Mouse (Mus musculus) heart, adult 18-20 months (tissue): Measurements from ENCODE around the gene Per1. TPM values are rescaled to one million over a fixed set of nuclear protein-coding genes. Genes with fewer than 3 reads are reported as not detected.

ENCODE experiments used
- DNase-seq, 2 experiments: peaks; one replicate each; pipeline ENCODE4 v3.0.0; 2021 to 2022; ENCODE audit warnings: mixed read lengths in 1 of 2
- long read RNA-seq, 2 experiments: library from polyadenylated mRNA; stranded (forward); transcript quantifications; one replicate each; pipeline ENCODE4 v2.0.0; 2021
- total RNA-seq, 2 experiments: library from RNA; stranded (reverse); gene quantifications; 2 replicates each; pipeline ENCODE4 v1.2.3; 2021

The Per1 gene
- total RNA-seq, result 10 to 100 TPM; 38.8 to 48.5 TPM
- long read RNA-seq, experiment 1, partial matches to known transcripts, result 4 of 4 reads
- long read RNA-seq, experiment 1, other reads (novel, unspliced or antisense), result 0 of 4 reads
- long read RNA-seq, experiment 2, partial matches to known transcripts, result 3 of 5 reads
- long read RNA-seq, experiment 2, other reads (novel, unspliced or antisense), result 2 of 5 reads

DNA sequence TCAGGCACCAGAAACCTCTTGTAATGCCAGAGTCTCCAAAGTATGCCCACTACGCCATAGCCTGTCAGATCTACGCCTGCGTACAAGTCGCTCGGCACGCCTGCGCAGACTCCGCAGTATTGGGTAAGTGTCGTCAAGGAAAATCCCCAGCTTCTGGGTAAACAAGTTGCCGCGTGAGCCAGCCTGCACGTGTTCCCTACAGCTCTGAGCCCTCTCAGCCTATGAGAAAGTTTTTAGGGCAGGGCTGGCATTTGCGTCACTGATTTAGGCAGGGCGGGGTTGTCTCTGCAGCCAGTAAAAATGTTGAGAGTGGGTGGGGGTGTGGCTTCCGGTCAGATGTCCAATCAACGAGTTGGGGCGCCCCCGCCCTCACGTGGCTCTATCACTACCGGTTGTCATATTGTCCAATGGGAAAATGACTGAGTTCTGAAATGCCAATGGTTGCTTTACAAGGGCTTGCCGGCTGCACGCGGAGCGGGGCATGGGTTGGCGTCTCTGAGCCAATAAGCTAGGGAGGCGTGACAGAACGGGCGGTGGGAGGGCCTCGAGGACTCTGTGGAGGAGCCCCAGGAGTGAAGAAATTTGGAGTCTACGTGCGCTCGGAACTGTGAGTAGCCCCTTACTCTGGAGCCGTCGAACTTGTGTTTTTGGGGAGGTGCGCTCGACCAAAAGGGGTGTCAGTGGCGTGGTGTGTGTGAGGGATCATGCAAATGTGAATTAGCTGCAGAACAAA is at the start of gene Per1:
Per1 (plus strand) TSS at position 521 of the 733 bp plus-strand sequence.
- peak; percentile 99 to 100 for DNase-seq

DNA sequence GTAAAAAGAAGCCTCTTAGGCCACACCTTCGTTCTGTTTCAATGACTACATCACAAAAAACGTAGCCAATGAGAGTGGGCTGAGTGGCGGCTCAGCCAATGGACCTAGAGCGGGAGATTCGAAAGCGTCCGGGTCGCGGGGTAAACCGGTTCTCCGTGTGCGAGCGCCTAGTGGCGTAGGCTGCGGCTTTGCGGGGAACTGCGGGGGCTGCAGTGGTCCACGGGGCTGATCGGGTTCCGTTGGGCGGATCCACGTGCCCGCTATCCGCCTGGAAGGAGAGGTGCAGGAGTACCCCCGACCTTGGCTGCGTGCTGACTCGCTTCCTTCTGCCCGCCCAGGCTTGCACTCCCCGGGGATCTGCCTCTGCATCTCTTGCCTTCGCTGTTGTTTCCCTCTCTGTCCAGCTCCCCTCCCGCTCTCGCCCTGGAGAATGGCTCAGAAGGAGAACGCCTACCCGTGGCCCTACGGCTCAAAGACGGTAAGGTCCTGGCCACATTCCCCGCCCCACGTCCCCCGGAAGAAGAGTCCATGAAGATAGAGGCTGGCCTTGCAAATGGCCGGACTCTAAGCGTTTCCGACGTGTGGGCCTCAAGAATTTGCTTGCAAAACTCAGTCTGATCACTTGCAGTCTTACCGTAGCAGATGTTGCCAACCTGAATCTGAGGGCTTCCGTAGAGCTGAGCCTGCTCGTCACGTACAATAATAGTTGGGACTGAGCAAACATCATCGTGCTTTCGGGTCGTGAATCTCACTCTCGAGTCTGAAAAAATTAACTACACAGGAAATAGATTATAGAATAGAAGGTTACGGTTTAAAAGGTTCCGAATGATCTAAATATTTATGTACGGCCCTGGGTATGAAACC is 49.3 kb upstream of the Per1 start, which contains the start of gene Aurkb:
Aurkb (plus strand) TSS at position 117 of the 864 bp plus-strand sequence.
- peak; percentile 87 to 89 for DNase-seq

DNA sequence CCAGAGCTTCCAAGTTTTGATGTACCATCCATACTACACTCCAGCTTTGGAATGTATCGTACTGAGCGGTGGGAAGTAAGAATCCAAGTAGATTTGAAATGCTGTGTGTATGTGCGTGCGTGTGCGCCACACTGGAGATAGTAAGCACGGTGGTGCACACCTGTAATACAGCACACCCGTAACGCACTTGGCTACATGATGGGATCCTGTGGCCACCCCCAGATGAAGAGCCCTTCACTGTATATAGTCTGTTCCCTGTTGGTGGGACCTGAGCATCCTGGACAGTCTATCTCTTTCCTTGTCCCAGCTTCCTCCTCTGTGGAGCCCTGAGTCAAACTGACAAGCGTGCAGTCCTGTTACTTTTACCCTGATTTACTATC is 48.6 kb upstream of the Per1 start:
- DNase-seq, result no peak

DNA sequence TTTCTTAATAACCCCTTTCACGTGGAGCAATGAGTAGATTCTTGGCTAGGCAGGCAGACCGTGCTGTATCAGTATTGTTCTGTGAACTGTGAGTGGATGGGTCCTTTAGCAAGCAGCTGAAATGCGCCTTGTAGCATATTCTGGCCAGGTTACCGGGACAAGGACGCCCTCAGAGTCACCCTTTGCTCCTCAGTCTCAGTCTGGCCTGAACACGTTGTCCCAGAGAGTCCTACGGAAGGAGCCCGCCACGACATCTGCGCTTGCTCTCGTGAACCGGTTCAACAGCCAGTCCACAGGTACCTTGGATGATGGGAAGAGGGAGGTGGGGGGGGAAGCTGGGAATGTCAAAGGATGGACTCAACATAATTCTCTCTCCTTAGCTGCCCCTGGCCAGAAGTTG is 47.4 kb upstream of the Per1 start:
- no peak for DNase-seq

DNA sequence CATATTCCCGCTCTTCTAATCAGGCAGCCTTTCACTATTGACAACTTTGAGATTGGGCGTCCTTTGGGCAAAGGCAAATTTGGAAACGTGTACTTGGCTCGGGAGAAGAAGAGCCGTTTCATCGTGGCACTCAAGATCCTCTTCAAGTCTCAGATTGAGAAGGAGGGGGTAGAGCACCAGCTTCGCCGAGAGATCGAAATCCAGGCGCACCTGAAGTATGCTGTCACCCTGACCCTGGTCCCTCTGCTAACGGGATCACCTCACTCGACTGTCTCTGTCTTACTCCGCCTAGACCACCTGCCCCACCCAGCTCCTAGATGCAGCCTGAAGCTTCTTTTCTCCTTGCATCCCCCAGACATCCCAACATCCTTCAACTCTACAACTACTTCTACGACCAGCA is 46.9 kb upstream of the Per1 start:
- no peak for DNase-seq

DNA sequence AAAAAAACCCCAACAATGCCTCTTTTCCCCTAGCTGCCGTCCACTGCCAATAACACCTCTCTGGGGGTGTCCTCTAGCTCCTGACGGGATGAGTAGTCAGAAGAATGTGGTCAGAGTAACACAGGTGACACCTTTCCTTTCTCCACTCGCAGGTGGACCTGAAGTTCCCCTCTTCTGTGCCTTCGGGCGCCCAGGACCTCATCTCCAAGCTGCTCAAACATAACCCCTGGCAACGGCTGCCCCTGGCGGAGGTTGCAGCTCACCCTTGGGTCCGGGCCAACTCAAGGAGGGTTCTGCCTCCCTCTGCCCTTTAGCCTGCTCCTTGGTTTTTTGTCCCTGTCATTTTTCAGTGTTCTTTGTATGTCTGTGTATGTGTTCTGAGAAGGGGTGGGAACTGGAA is 44.3 kb upstream of the Per1 start:
- DNase-seq, result no peak

DNA sequence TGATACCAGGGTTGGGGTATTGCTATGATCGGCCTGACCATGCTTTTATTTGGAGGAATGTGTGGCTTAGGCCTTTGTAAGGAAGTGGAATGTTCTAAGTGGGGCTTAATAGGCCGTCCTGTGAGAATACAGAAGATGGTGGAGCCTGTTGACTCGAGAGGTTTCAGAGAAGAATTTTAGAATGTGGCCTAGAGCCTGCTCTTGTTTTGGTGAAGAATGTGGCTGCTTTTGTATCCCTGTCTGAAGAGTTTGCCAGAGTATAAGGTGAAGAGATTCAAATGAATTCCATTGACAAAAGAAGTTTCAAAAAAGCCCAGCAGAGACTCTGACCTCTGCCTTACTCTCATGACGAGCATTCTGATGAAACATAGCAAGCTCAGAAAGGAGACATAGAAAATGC is 43.2 kb upstream of the Per1 start:
- no peak for DNase-seq

DNA sequence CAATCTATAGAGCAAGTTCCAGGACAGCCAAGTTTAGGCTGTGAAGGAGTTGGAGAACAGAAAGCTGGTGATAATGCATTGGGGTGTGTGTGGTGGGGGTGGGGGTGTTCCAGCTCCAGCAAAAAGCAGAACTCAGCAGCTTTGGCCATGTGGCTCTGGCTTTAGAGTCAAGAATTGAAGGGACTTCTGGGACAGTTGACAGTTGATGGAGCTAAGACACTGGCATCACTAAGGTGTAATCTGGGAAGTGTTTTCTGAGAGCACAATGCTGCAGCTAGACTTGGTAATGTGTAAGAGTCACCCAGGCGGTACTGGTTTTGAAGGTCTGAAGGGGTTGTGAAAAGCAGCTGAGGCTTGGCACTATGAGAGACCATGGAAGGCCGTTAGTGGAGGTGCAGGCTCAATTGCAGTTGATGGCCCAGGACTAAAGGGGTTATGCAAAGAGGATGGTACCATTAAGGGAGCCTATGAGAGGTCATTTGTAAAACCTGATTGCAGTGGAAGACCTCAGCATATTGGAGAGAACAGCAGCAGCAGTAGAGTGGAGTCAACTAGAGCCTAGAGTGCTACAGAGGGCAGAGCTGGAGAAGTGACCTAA is 42.1 kb upstream of the Per1 start:
- no peak for DNase-seq

DNA sequence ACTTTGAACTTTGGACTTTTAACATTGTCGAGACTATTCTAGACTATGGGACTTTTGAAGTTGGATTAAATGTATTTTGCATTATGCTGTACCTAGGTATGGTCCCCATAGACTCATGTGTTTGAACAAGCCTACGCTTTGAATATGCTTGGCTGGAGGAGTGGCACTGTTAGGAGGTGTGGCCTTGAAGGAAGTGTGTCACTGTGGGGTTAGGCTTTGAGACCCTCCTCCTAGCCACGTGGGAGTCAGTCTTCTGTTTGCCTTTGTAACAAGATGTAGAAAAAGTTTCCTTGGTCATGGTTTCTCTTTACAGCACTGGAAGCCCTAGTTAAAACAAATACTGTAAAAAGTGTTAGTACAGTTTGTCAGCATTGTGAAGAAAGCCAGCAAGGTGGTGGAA is 41.2 kb upstream of the Per1 start:
- DNase-seq, result no peak

DNA sequence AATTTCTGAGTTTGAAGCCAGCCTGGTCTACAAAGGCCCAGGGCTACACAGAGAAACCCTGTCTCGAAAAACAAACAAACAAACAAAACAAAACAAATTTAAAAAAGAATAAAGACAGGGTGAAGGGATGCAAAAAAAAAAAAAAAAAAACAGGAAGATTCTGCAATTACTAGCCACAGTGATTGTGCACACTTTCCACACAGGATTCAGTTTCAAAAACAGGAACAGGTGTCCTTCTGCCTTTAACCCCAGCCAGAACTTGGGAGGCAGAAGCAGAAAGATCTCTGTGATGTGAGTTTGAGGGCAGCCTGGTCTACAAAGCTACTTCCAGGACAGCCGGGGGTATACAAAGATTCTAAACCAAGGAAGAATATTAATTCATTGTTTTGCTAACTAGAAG is 36.8 kb upstream of the Per1 start:
- no peak for DNase-seq

DNA sequence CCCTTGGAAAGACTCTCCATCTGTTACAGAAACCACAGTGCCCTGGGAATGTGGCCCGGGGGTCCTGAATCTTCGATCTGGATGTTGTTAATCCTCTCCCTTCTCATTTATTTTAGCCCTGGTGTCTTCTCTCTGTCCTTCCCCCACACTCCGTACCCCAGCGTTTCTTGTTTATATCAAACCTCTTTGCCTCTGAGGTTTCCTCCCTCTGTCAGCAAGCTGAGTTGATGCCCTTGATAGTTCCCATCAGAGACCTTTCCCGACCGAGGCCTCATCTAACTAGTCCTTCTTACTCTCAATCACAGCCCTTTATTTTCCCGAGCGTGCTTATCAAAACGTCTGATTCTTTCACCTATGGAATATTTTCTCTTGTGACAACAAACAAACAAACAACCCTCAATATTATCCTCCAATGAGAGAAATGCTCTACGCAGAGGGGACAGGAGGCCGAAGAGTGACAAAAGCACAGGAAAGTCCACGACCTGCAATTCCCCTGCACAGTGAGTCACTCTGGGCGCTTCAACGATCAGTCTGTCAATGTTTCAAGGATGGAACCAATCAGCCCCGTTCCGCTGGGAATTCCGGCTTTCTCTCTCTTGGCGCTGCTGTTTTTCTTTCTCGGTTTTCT is 36.2 kb upstream of the Per1 start:
- DNase-seq, result no peak

DNA sequence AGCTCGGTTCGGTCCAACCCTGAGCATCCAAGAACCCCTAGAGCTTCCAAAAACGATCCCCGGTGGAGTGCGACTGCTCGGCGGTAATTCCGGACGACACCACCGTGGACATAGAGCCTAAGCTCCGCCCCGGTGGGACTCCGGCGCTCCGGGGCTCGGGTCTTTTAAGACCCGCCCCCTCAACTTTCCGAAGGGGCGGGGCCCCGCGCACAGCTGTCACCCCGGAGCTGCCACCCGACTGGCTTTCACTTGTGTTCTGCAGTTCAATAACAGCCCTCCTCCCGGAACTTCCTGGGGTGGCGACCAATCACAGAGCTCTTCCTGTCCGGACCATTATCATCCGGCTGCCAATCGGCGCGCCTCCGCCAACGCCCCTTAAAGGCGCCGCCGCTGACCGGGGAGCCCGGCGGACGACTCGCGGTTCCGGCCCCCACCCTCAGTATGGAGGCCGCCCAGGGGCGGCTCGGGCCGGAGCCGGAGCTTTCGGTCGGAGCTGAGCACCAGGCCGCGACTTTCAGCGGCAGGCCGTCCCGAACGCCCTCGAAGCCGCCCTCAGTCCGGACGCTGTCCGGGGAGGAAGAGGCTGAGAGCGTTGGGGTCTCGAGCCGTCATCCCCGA is 35.6 kb upstream of the Per1 start, which contains the start of gene Borcs6:
Borcs6 (plus strand) TSS at position 361 of the 618 bp plus-strand sequence.
- peak; percentile 92 to 99 for DNase-seq

DNA sequence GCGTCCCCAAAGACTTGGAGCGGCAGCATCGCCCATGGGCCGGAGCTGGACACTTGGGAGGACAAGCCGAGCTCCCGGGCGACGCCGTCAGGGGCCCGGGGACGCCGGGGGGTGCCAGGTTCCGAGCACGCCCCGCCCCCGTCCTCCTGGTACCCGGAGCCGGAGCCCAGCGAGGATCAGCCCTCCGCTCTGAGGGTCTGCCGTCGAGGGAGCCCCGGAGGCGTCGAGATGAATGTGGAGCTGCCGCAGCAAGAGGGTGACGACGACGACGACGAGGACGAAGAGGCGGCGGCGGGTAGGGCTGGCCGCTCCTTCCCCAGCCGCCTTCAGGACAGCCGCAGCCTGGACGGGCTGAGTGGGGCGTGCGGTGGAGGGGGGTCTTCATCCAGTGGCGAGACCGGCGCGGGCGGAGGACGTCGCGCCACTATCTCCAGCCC is 35.0 kb upstream of the Per1 start:
- DNase-seq, result no peak

DNA sequence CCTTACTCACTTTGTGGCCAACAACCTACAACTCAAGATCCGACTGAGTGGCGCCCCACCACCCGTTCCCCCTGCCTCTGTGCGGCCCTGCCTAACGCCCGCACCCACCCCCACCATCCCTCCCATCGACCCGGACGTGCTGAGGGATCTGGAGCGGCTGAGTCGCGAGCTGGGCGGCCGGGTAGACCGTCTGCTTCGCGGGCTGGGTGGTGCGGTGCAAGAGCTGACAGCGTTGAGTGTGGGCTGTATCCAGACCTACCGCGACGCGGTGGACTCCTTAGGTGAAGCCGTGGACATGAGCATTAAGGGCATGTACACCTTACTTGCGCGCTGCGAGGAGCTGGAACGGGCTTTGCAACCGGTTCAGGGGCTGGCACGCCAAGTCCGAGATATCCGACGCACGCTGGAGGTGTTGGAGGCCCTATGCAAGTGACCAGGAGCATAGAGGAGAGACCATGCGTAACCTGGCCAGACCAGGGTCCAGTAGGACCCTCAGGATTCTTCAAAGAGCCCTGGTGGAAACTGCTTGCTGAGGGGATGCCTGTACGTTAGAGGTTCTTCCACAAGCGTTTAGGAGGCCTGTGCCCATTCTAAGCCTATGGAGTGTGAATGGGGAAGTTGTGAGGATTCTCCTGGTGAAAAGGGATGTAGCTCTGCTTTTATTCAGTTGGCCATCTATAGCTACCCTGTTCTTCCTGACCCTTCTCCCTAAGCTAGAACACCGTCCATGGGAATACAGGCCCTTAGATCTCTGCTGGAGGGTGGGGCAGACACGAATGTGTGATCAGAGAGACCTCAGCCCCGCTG is 34.4 kb upstream of the Per1 start:
- peak; percentile 34 to 61 for DNase-seq

DNA sequence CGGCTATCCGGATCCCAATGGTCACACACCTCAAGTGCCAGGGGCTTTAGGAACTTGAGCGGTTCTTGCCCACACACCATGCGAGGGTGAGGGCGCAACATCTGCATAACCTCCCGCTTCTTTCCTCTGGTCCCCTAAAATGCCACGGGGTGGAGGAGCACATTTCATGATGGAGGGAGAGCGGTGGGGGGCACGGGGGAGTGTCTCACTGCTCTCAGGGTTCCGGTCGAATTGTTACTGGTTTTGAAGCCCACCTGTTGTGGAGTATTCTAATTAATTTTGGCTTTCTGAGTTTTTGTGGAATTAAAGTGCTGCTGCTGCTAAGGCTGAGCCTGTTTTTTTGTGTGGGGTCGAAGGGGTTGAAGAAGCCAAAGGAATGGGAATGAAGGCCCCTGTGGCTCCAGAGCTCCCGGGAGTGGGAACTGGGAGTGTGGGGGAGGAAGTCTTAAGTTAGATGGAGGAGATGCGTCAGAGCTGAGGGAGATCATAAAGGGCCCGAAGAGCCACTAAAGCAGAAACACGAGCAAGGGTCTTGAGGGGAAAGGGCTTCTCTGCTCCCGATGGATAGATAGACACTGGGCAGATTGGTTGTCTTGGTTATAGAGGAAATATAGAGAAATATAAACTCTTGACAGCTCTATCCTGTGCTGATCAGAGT is 33.6 kb upstream of the Per1 start:
- peak in 1 of 2 experiments; percentile 52 for DNase-seq

DNA sequence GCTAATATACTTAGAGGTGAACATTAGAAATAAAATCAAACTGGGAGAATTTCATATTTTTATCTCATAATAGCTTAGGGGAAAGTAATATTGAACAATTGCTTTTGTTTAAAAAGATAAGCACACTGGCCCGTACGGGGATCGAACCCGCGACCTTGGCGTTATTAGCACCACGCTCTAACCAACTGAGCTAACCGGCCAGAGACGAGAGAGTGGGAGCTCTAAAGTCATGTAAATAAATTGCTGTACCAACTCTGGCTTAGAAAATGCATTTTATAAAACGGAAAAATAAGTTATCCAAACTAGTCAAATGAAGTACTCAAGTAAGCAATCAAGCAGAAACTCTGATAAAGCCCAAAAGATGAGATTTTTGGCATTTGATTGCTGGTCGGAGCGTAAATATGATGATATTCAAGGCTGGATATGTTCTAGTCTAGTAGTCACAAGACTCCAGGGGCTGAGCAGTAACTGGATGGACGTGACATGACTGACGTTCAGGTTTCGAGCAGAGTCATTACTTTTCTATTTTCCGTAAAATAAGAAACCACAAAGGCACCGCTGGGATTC is 32.7 kb upstream of the Per1 start:
- DNase-seq, result peak; percentile 80 to 92

DNA sequence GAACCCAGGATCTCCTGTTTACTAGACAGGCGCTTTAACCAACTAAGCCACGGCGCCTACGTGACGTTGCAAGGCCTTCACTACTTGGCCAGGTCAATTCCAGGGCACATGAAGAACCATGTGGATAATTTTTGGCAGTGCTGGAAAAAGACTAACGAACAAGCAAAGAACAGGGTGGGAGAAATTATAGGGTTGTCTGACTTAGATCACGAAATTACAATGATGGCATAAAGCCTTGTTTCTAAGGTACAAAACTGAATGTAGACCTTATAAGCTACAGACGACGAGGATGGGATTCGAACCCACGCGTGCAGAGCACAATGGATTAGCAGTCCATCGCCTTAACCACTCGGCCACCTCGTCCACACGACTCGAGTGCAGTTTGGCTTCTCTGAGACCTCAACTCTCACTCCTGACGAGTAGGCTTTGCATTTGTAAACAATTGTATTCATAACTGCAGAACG is 32.2 kb upstream of the Per1 start:
- DNase-seq, result peak; percentile 94 to 99

DNA sequence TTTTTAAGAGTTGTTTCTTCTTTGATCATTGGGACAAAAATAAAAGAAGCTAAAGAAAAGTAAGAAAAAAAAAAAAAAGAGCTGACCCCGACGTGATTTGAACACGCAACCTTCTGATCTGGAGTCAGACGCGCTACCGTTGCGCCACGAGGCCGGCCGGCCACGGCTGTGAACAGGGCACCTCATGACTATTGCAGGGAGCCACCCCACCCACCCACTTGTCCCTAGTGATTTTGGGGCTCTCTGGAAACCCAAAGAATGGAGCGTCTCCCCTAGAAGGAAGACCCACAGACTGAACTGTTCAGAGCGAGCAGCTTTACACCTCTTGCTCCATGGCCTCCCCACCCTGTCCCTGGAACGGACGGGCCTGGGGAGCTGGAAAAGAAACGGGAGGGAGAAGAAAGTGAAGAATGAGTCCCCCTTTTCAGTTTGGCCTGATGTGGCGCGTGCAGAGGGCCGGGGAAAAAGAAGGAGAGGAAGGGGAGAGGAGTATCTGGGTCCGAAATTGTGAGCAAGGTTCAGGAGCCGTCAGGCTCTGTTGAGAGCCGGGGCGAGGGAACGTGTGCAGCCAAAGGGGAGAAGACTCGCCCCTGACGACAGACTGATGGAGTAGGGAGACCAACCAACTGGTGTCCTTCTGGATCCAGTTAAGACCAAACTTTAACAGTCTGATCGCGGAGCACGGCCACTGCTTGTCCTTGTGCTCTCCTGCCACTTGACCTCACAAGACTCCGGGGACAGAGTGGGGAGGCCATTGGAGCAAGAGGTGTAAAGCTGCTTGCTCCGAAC is 31.4 kb upstream of the Per1 start:
- DNase-seq, result peak; percentile 75 to 91
